Mouse (Mus musculus): ENCODE results near the gene Olfr1275. TPM values are rescaled to one million over a fixed set of nuclear protein-coding genes. Genes with fewer than 3 reads are reported as not detected.

Olfr1275 gene
- total RNA-seq (2023; ENCODE audit: inconsistent age): not detected in 4 replicates

DNA sequence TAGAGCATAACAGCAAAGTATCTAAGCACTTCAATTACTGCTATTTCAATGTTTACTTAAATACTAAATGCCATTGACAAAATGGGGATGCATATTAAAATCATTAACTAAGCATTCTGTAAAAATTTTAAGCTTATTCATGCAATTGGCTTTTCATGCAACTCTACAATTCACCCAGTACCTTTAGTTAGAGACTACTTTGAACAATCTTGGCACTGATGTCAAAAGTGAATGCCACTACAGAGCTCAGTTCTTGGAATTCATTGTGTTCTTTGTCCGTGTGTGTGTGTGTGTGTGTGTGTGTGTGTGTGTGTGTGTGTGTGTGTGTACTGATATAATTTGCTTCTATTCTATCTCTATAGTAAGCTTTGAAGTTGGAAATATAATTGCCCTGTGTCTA is at the start of gene Olfr1275:
Olfr1275 (minus strand) TSS at position 101 of the 400 bp plus-strand sequence.

DNA sequence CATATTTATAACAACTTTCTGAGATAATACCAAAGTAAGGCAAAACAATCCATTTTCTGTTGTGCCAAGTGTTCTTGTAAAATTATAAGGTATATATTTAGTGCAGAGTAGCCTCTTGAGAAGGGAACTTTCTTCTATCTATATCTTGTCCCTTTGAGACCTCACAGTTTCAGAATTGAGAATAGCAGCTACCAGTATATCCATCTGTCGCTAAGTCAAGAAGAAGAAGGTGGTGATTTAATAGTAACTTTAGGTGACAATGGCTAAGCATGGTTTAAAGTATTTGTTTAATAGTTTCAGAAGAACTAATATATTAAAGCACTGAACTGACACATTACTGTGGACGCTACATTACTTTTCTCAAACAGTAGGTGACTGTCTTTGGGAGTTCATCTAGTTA is 38.9 kb upstream of the Olfr1275 start, which contains the start of gene Olfr1277:
Olfr1277 (minus strand) TSS at position 101 of the 400 bp plus-strand sequence.

DNA sequence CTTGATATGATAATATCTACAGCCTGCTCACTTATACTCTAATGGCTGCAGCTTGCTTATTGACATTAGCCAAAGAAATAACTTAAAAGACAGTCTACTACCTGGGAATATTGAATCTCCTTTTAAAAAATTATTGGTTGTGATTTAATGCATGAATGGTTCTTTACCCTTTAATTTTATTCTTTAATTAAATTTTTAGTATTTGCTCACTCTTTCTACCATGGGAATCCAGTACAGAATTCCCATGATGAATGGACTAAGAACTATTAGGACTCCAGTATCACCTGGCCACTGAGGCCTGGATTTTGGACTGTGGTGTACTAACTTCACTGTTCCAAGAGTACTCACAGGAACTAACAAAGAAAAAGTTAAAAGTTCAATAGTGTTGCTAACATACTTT is 19.1 kb upstream of the Olfr1275 start, which contains the start of gene Olfr1276:
Olfr1276 (plus strand) TSS at position 301 of the 400 bp plus-strand sequence.

DNA sequence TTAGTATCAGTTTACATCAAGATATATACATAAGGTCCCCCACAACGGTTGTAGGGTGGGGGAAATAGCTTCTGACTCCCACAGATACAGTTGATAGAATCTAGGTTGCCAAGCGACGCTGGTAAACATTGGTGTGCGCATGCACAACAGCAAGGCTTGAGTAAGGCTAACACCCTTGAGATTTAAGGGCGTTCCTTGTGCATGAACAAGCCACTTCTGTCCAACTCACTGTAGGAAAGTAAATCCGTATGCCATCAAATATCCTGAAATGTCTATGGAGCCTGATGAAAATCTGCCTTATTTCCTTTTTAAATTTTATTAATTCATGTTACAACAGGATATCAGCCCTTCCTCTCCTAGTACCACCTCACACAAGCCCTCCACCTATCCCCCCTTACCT is 5.6 kb downstream of the Olfr1275 start, which contains the start of gene 4930430A15Rik:
4930430A15Rik (minus strand) TSS at position 101 of the 400 bp plus-strand sequence.

Other genes with a start within 250 kb of the Olfr1275 start
- gene Gm13941, start 129.3 kb downstream of the Olfr1275 start, total RNA-seq (2023; ENCODE audit: inconsistent age): not detected in 4 replicates
- not detected in 4 replicates for gene Gm15130, start 82.3 kb downstream of the Olfr1275 start, total RNA-seq (2023; ENCODE audit: inconsistent age)
- gene 4930430A15Rik, start 5.7 kb downstream of the Olfr1275 start, total RNA-seq (2023; ENCODE audit: inconsistent age): not detected in 4 replicates
- not detected in 4 replicates for gene Olfr1276, start 19.2 kb upstream of the Olfr1275 start, total RNA-seq (2023; ENCODE audit: inconsistent age)
- gene Olfr1277, start 38.8 kb upstream of the Olfr1275 start, total RNA-seq (2023; ENCODE audit: inconsistent age): not detected in 4 replicates
- not detected in 4 replicates for gene Olfr1278, start 54.9 kb upstream of the Olfr1275 start, total RNA-seq (2023; ENCODE audit: inconsistent age)
- gene Olfr1279, start 65.3 kb upstream of the Olfr1275 start, total RNA-seq (2023; ENCODE audit: inconsistent age): not detected in 4 replicates
- gene Olfr1280, start 78.7 kb upstream of the Olfr1275 start, total RNA-seq (2023; ENCODE audit: inconsistent age): not detected in 4 replicates
- not detected in 4 replicates for gene Olfr1281, start 91.2 kb upstream of the Olfr1275 start, total RNA-seq (2023; ENCODE audit: inconsistent age)
- gene Olfr1282, start 100.8 kb upstream of the Olfr1275 start, total RNA-seq (2023; ENCODE audit: inconsistent age): not detected in 4 replicates
- not detected in 4 replicates for gene Olfr1283, start 131.5 kb upstream of the Olfr1275 start, total RNA-seq (2023; ENCODE audit: inconsistent age)
- not detected in 4 replicates for gene Olfr1284, start 140.2 kb upstream of the Olfr1275 start, total RNA-seq (2023; ENCODE audit: inconsistent age)
- gene Olfr1286, start 187.8 kb upstream of the Olfr1275 start, total RNA-seq (2023; ENCODE audit: inconsistent age): not detected in 4 replicates
- gene Olfr1287, start 213.9 kb upstream of the Olfr1275 start, total RNA-seq (2023; ENCODE audit: inconsistent age): not detected in 4 replicates
- gene Olfr1288, start 238.8 kb upstream of the Olfr1275 start, total RNA-seq (2023; ENCODE audit: inconsistent age): not detected in 4 replicates
- not detected in 4 replicates for gene Olfr1289, start 245.5 kb upstream of the Olfr1275 start, total RNA-seq (2023; ENCODE audit: inconsistent age)

Measured in B cell, adult (primary cell).